In the genomic region with DNA sequence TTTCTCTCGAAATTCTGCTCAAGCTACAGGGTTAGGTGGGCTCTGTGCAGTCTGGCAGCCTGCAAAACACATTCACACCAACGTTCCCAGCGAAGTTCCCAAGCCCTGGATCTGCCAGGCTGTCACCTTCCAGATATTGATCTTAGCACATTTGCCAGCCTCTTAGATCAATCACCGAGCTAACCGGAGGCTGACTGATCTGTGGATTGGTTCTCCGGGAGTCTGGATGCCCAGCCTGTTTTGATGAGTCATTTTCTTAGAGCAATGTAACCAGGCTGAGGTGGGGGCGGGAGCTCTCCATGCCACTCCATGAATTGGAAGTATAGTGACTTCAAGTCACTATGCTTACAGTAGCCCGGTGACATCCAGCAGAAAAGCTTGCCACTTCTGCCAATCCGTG, we compare ENCODE assay signal across 28 mouse cellular contexts.
A peak's percentile ranks its signal among the peaks of the same experiment; 100 is the strongest.
DNase-seq lines count a peak whose midpoint lies in the region; ATAC-seq lines count a peak whose summit lies in the region.
"Had no signal": no experiment of that assay in that cellular context is flagged by ENCODE, and none has a peak within 500 bp of the region (broad histone marks: within the 10 kb centered on the region; RNA-seq: fewer than 3 reads in every experiment).

No protein-coding gene starts in this region.

- H3K27me3 ChIP-seq in stomach, embryonic 16.5 days (ENCODE audit: control insufficient read depth, insufficient read depth, low read length): no peaks in the 10 kb centered on the region
- no peaks in the 10 kb centered on the region for H3K27me3 ChIP-seq in midbrain, embryonic 14.5 days (ENCODE audit: control insufficient read depth, insufficient read depth, low read length)
- H3K27me3 ChIP-seq: CH12.LX; embryonic facial prominence, embryonic 15.5 days had no signal

- H3K9ac ChIP-seq in stomach, embryonic 16.5 days (ENCODE audit: low read length): no peak overlapping the region
- no peak overlapping the region for H3K9ac ChIP-seq in midbrain, embryonic 14.5 days (replicated peaks; ENCODE audit: low read length)
- H3K9ac ChIP-seq: embryonic facial prominence, embryonic 13.5 days; embryonic facial prominence, embryonic 15.5 days; forebrain, embryonic 12.5 days had no signal

- H3K4me1 ChIP-seq in stomach, embryonic 16.5 days (ENCODE audit: control insufficient read depth, insufficient read depth, low read length): no peaks in the 10 kb centered on the region
- H3K4me1 ChIP-seq in midbrain, embryonic 14.5 days (ENCODE audit: control insufficient read depth, insufficient read depth, low read length): no peaks in the 10 kb centered on the region

- H3K36me3 ChIP-seq in stomach, embryonic 16.5 days (ENCODE audit: control insufficient read depth, insufficient read depth, low read length): no peaks in the 10 kb centered on the region
- no peaks in the 10 kb centered on the region for H3K36me3 ChIP-seq in midbrain, embryonic 14.5 days (ENCODE audit: control insufficient read depth, insufficient read depth, low read length)
- H3K36me3 ChIP-seq: embryonic facial prominence, embryonic 13.5 days; embryonic facial prominence, embryonic 15.5 days; forebrain, embryonic 10.5 days; forebrain, embryonic 12.5 days; G1E had no signal

- WGBS in stomach, embryonic 16.5 days: 74% methylated on average over 9 of the region's 9 CpGs
- 88% methylated on average over 9 of the region's 9 CpGs for WGBS in midbrain, embryonic 14.5 days

- H3K27ac ChIP-seq in stomach, embryonic 16.5 days (ENCODE audit: low read length): peak overlapping the region; percentile 25; the same call in 1 of the 2 replicates
- no peak overlapping the region for H3K27ac ChIP-seq in midbrain, embryonic 14.5 days (replicated peaks; ENCODE audit: low read depth, low read length)
- H3K27ac ChIP-seq: embryonic facial prominence, embryonic 13.5 days; forebrain, embryonic 10.5 days; forebrain, embryonic 12.5 days had no signal

- ATAC-seq in frontal cortex, adult (ENCODE audit: low TSS enrichment): peak; percentile 48
- no peak for ATAC-seq in stomach, embryonic 16.5 days (ENCODE audit: insufficient read depth, low FRiP score)
- no peak for ATAC-seq in midbrain, embryonic 14.5 days (ENCODE audit: low FRiP score, low TSS enrichment)
- ATAC-seq: CD4-positive, CD25-positive, alpha-beta regulatory T cell, adult 4 months; forebrain, embryonic 14.5 days; forebrain, embryonic 16.5 days had no signal

- H3K4me3 ChIP-seq in stomach, embryonic 16.5 days (replicated peaks; ENCODE audit: low read length): no peak overlapping the region
- no peak overlapping the region for H3K4me3 ChIP-seq in midbrain, embryonic 14.5 days (replicated peaks; ENCODE audit: low read depth, low read length)
- H3K4me3 ChIP-seq: embryonic facial prominence, embryonic 13.5 days; embryonic facial prominence, embryonic 15.5 days; erythroblast, embryonic 14.5 days; forebrain, embryonic 10.5 days; forebrain, embryonic 12.5 days had no signal

- H3K4me2 ChIP-seq in stomach, embryonic 16.5 days (ENCODE audit: low read depth, low read length): no peak overlapping the region
- no peak overlapping the region for H3K4me2 ChIP-seq in midbrain, embryonic 14.5 days (ENCODE audit: low read length)
- H3K4me2 ChIP-seq: embryonic facial prominence, embryonic 13.5 days; embryonic facial prominence, embryonic 15.5 days; forebrain, embryonic 12.5 days had no signal

- DNase-seq in frontal cortex, postnatal 10 days (ENCODE audit: low spot score in 2 of 2): no peak
- peak; percentile 48 for DNase-seq in right cerebral cortex, adult 18-20 months
- no peak for DNase-seq in right cerebral cortex, postnatal 10 days (ENCODE audit: low spot score in 2 of 2)
- DNase-seq in thymus, postnatal 36 days: no peak
- DNase-seq in midbrain, embryonic 14.5 days: no peak
- DNase-seq: adrenal gland, adult 2 months; adrenal gland, postnatal 10 days; adrenal gland, postnatal 36 days; B cell, adult 2 months; cerebellum, adult 11 months; cerebellum, adult 18-20 months; cerebellum, adult 8-10 months; cerebellum, adult 9-11 months; cerebellum, postnatal 14 days; cerebellum, postnatal 36 days; embryo, embryonic 11 days had no signal

- no peaks in the 10 kb centered on the region for H3K9me3 ChIP-seq in stomach, embryonic 16.5 days (replicated peaks; ENCODE audit: control insufficient read depth, low read length)
- no peaks in the 10 kb centered on the region for H3K9me3 ChIP-seq in midbrain, embryonic 14.5 days (ENCODE audit: control insufficient read depth, low read length)
- H3K9me3 ChIP-seq: embryonic facial prominence, embryonic 13.5 days; embryonic facial prominence, embryonic 15.5 days; forebrain, embryonic 12.5 days; G1E had no signal
